Mouse (Mus musculus) kidney, postnatal 4 days (tissue): ENCODE measurements around the gene Jam2.

Source experiments
- DNase-seq, 2 experiments: peaks; one replicate each; pipeline ENCODE4 v3.0.0; 2021; ENCODE audit warnings: mixed read lengths in 2 of 2

The Jam2 gene

GRCm38 (mm10) chr16:84774003-84774703 is at the start of gene Jam2:
Gene Jam2, plus strand, starts transcription at chr16:84774123.
- peak; percentile 69 to 77 for DNase-seq

GRCm38 (mm10) chr16:84734806-84735165 is 39.1 kb upstream of the Jam2 start:
- DNase-seq = no peak

- peak; percentile 97 to 99 for DNase-seq
Measured at GRCm38 (mm10) chr16:84735166-84736105, 38.5 kb upstream of the Jam2 start, which contains the start of gene Mrpl39. Gene Mrpl39, minus strand, starts transcription at chr16:84735742.

GRCm38 (mm10) chr16:84737358-84737757 is 36.6 kb upstream of the Jam2 start:
- no peak for DNase-seq

- no peak for DNase-seq
Measured at GRCm38 (mm10) chr16:84744703-84745490, 29.0 kb upstream of the Jam2 start.

GRCm38 (mm10) chr16:84745721-84746306 is 28.1 kb upstream of the Jam2 start:
- no peak for DNase-seq

- DNase-seq = no peak
Measured at GRCm38 (mm10) chr16:84767956-84768355, 6.0 kb upstream of the Jam2 start.

GRCm38 (mm10) chr16:84769182-84769581 is 4.7 kb upstream of the Jam2 start:
- no peak for DNase-seq

GRCm38 (mm10) chr16:84769619-84770464 is 4.1 kb upstream of the Jam2 start:
- DNase-seq = no peak

GRCm38 (mm10) chr16:84770891-84771290 is 3.0 kb upstream of the Jam2 start:
- DNase-seq = no peak

GRCm38 (mm10) chr16:84771461-84771860 is 2.5 kb upstream of the Jam2 start:
- no peak for DNase-seq

- DNase-seq = peak; percentile 7 to 15
Measured at GRCm38 (mm10) chr16:84772496-84773267, 1.2 kb upstream of the Jam2 start.

GRCm38 (mm10) chr16:84773268-84773861 is 558 bp upstream of the Jam2 start:
- DNase-seq = no peak

GRCm38 (mm10) chr16:84774761-84775231 is 873 bp downstream of the Jam2 start:
- peak; percentile 58 to 61 for DNase-seq

GRCm38 (mm10) chr16:84775356-84775755 is 1.4 kb downstream of the Jam2 start:
- DNase-seq = no peak

- DNase-seq = no peak
Measured at GRCm38 (mm10) chr16:84776089-84776784, 2.3 kb downstream of the Jam2 start.

- no peak for DNase-seq
Measured at GRCm38 (mm10) chr16:84778431-84778830, 4.5 kb downstream of the Jam2 start.

- no peak for DNase-seq
Measured at GRCm38 (mm10) chr16:84778861-84779630, 5.1 kb downstream of the Jam2 start.

- DNase-seq = no peak
Measured at GRCm38 (mm10) chr16:84779718-84780117, 5.8 kb downstream of the Jam2 start.
